Mouse (Mus musculus) spleen, adult 2 months (tissue): ENCODE measurements around the gene Immp2l. TPM values are rescaled to one million over a fixed set of nuclear protein-coding genes. Genes with fewer than 3 reads are reported as not detected.

Experiments used
- DNase-seq, 2 experiments: peaks; one replicate each; pipeline versions ENCODE4 v3.0.0 to v3.0.0-alpha.2; 2012 to 2021; ENCODE audit warnings: low spot score in 2 of 2, low read depth in 1 of 2
- H3K27ac ChIP-seq: fragments of 200-500 bp; 2 replicates; pipeline ENCODE4 v1.5.1; 2012; ENCODE audit warnings: low read length, inconsistent platforms; ENCODE audit not compliant: insufficient read depth
- H3K27me3 ChIP-seq: fragments of 200-500 bp; 2 replicates; pipeline ENCODE4 v1.6.1; 2012; ENCODE audit warnings: mild to moderate bottlenecking, moderate library complexity, low read length, inconsistent platforms; ENCODE audit not compliant: control insufficient read depth, insufficient read depth
- H3K36me3 ChIP-seq: fragments of 200-500 bp; 2 replicates; pipeline ENCODE4 v1.6.1; 2012; ENCODE audit warnings: mild to moderate bottlenecking, low read length, inconsistent platforms; ENCODE audit not compliant: control insufficient read depth, insufficient read depth
- H3K4me1 ChIP-seq: fragments of 200-500 bp; 2 replicates; pipeline ENCODE4 v1.6.1; 2011; ENCODE audit warnings: inconsistent platforms; ENCODE audit not compliant: control insufficient read depth, insufficient read depth, insufficient read length
- H3K4me3 ChIP-seq: fragments of 200-500 bp; 2 replicates; pipeline ENCODE4 v1.5.1; 2011; ENCODE audit warnings: mild to moderate bottlenecking, inconsistent platforms; ENCODE audit not compliant: insufficient read depth, insufficient read length; ENCODE audit errors: extremely low read depth
- CTCF ChIP-seq: fragments of 200-500 bp; IDR thresholded peaks from 2 replicates; pipeline ENCODE4 v1.5.1; 2011; ENCODE audit warnings: mild to moderate bottlenecking, inconsistent platforms; ENCODE audit not compliant: insufficient read depth, insufficient read length, insufficient replicate concordance; ENCODE audit errors: extremely low read depth
- POLR2A ChIP-seq: fragments of 200-500 bp; IDR thresholded peaks from 2 replicates; pipeline ENCODE4 v1.6.1; 2011; ENCODE audit warnings: low read depth, low read length, inconsistent platforms
- WGBS: fragments of 180-500 bp; shearing (Covaris S2); methylation state at CpG from one replicate; pipeline ENCODE4 v1.1.7; 2018; 5-methylcytosine and 5-hydroxymethylcytosine counted together
- polyA plus RNA-seq: library from polyadenylated mRNA; depleted of rRNA; stranded (reverse); fragments of >200 nt; gene quantifications from 2 replicates; pipeline ENCODE4 v1.2.3, GENCODE M21; 2012; rRNA removed

The Immp2l gene
- 2.0 and 3.0 TPM in 2 replicates for polyA plus RNA-seq

DNA sequence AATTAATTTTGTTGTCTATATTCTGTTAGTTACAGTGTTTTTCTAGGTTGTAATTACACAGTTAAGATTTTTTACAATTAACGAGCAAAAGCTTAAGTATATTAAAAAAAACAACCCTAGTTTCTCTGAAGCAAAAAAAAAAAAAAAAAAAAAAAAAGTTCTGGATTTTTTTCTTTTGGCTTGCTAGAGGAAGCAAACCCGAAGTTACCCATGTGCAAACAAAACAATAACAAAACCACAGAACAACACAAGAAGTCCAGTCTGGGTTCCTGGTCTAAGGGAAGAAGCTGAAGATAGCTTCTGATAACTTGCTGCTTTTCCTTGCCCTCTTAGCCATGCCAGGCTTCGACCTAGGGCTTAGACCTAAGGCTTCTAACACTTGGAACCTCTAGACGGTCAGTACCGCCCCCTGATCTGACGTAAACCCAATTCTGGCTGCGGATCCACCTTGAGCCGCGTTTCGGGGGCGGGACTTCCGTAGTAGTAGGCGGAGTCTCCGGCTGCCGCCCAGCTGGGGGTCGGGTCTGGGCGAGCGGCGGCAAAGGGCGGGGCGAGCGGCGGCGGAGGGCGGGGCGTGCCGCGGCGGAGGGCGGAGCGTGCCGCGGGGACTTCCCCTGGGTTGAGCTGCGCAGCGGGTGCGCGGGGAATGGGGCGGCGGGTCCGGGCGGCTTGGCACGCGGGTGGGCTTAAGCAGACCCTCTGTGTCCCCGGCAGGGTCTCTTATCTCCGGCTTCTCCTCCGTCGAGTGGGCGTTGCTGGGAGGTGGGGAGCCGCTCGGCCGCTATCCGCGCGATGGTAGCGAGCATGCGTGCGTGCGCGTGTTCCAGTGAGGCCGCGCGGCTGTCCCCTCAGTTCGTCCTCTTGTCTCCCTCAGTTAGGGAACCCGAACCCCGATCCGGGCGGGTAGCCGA lies at the start of gene Immp2l:
Immp2l (plus strand) TSS at position 580 of the 911 bp plus-strand sequence.
- Histone ChIP-seq H3K4me3 (peak within 1 kb of the TSS; percentile 72), H3K4me1 (peaks cover 3% of the 10 kb centered on the region; the same call in 1 of the 2 replicates), H3K27ac (peak within 1 kb of the TSS; percentile 64), H3K36me3 (no peaks in the 10 kb centered on the region), H3K27me3 (no peaks in the 10 kb centered on the region)
- peak; percentile 90 to 99 for DNase-seq
- peak; percentile 59 for TF ChIP-seq POLR2A
- no peak for TF ChIP-seq CTCF
- 3% methylated on average over 64 of the region's 68 CpGs for WGBS

DNA sequence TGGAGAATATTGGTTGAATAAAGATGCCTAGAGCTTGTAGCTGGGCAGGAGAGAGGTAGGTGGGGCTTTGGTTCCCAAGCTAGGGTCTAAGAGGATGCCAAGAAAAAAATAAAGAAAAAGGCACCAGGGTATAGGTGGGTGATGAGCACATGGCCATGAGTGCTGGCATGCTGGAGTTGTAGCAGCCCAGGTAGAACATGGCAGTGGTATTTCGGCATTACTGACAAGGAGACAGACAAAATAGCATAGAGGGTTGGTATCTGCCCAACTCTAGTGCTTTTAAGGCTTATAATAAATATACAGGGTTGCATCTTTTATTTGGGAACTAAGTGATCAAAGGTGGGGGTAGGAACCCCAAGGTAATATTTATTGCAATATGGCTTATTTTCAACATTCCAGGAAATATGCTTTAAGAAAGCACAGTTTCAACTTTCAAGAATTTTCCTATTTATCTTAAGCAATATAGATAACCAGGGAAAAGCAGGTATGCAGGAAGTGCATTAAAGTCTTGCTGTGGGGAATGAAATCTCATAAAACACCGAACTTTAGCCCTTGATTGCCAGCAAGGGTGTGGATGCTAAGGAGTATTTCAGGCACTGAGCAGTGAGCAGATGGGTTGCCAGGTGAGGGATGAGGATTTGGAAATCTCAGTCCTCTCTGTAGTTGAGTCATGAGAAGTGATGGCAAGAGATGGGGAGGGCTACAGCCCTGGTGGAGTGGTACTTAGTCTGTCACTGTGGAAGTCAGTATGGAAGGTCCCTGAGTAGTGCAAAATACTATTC lies 45.0 kb upstream of the Immp2l start:
- Histone ChIP-seq H3K27ac (no peak overlapping the region), H3K27me3 (no peaks in the 10 kb centered on the region), H3K4me3 (no peak overlapping the region), H3K36me3 (no peaks in the 10 kb centered on the region), H3K4me1 (no peaks in the 10 kb centered on the region)
- no peak for DNase-seq
- 85% methylated on average over 2 of the region's 2 CpGs for WGBS
- no peak for TF ChIP-seq CTCF
- no peak for TF ChIP-seq POLR2A

DNA sequence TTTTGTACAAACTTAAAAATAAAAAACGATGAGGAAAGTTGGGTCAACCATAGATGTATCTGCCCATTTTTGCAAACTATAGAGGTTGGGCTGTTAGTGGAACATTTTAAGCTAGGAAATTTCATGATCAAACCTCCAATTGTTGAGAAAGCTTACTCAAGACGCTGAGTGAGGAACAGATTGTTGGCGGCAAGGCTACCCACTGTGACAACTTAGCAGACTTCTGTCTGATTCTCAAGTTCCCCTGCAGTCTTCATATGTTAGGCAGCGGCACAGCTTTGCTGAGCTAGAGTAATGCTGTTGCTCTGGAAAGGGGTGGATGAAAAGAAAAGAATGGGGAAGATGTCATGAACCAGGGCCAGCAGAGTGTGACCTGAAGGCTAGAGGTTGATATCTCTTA lies 44.2 kb upstream of the Immp2l start:
- DNase-seq: no peak
- H3K27me3 ChIP-seq: no peaks in the 10 kb centered on the region
- H3K36me3 ChIP-seq: no peaks in the 10 kb centered on the region
- no peak for TF ChIP-seq CTCF
- TF ChIP-seq POLR2A: no peak
- no peak overlapping the region for H3K27ac ChIP-seq
- WGBS: 88% methylated on average over 4 of the region's 4 CpGs
- H3K4me3 ChIP-seq: no peak overlapping the region
- no peaks in the 10 kb centered on the region for H3K4me1 ChIP-seq

DNA sequence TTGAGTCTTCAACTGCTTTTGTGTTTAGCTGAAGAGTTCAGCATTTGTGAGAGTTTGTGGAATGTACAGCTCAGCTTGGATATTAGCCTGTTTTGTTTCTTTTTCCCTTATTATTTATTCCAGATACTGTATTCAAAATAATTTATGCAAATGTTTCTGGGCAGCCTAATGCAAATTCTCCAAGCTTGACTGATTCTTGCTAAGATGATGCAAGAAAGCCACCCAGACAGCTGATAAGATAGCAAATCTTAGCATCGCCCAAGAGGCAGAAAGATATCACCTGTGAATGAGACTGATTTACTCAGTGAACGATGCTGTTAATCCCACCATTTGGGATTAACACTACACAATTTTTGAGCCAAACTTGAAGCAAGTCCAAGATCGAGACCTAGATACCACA lies 43.7 kb upstream of the Immp2l start:
- 81% methylated on average over 3 of the region's 3 CpGs for WGBS
- no peak for TF ChIP-seq CTCF
- Histone ChIP-seq H3K27ac (no peak overlapping the region), H3K36me3 (no peaks in the 10 kb centered on the region), H3K4me1 (no peaks in the 10 kb centered on the region), H3K4me3 (no peak overlapping the region), H3K27me3 (no peaks in the 10 kb centered on the region)
- no peak for DNase-seq

DNA sequence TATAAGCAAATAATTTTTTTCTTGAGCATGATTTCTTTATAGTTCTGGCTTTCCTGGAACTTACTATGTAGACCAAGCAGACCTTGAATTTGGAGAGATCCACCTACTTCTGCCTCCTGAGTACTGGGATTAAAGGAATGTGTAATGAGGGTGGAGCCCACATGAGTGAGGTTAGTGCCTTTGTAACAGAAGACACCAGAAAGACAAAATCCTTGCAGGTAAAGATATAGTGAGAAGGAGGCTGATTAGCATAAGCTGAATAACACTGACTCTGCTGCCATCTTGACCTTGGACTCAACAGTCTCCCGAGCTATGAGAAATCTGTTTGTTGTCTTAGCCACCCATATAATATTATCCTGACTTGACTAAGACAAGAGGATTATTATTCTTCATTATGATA lies 40.9 kb upstream of the Immp2l start:
- H3K36me3 ChIP-seq: no peaks in the 10 kb centered on the region
- no peak overlapping the region for H3K4me3 ChIP-seq
- DNase-seq: no peak
- no peaks in the 10 kb centered on the region for H3K4me1 ChIP-seq
- WGBS: 93% methylated on average over 1 of the region's 1 CpGs
- TF ChIP-seq POLR2A (no peak), CTCF (no peak)
- no peaks in the 10 kb centered on the region for H3K27me3 ChIP-seq
- no peak overlapping the region for H3K27ac ChIP-seq

DNA sequence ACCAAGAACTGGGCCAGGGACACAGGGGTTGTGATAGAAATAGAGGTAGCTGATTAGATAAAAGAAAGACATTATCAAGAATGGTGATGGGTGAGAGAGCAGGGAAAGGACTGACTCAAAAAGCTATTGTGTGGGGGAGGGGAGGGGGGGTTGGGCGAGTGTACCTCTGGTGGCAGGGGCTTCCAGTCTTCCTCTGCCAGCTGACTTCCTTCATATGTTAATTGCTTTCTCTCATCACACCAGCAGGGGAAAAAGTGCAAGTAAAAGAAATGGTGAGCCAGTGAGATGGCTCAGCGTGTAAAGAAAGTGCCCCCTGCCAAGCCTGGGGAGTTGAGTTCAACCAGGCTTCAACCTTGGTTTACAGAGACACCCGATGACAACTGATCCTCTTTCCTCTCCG lies 39.2 kb upstream of the Immp2l start:
- Histone ChIP-seq H3K36me3 (no peaks in the 10 kb centered on the region), H3K4me1 (no peaks in the 10 kb centered on the region), H3K27ac (no peak overlapping the region), H3K4me3 (no peak overlapping the region), H3K27me3 (no peaks in the 10 kb centered on the region)
- WGBS: 70% methylated on average over 4 of the region's 4 CpGs
- no peak for TF ChIP-seq POLR2A
- TF ChIP-seq CTCF: no peak
- DNase-seq: no peak
